Mouse (Mus musculus) stomach, postnatal 0 days (tissue): ENCODE measurements around the gene Spata9.

Experiments
- CTCF ChIP-seq: IDR thresholded peaks from 2 replicates; pipeline ENCODE4 v1.5.1; 2016; ENCODE audit warnings: antibody characterized with exemption, low read depth, mild to moderate bottlenecking, moderate library complexity
- EP300 ChIP-seq: optimal IDR thresholded peaks from 2 replicates; pipeline ENCODE3; 2016; ENCODE audit warnings: antibody characterized with exemption

DNA sequence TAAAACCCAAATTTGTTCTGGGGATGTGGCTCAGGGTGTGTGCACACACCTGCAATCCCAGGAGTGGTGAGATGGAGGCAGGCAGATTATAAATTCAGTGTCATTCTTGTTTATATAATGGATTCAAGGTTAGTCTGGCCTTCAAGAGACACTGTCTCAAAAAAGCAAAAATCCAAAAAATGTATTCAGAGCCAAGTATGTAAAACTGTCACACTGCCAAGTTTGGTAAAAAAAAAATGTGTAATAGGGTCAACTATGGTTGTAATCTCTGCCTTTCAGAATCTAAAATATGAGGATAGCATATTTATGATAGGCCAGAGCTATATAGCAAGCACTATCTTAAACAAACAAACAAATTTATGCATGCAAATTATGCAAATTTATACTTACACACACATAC, 39.0 kb upstream of the Spata9 start:
- TF ChIP-seq CTCF (no peak), EP300 (no peak)
